Mouse (Mus musculus) monocyte, adult 59 days (primary cell): Measurements from ENCODE around the gene Rbsn. TPM values are rescaled to one million over a fixed set of nuclear protein-coding genes. Genes with fewer than 3 reads are reported as not detected.

Source experiments
- total RNA-seq, 2 experiments: library from RNA; stranded (reverse); gene quantifications; one replicate each; pipeline ENCODE4 v1.2.4; 2023

Rbsn gene
- total RNA-seq, result 10 to 100 TPM; 21.6 to 23.9 TPM

DNA sequence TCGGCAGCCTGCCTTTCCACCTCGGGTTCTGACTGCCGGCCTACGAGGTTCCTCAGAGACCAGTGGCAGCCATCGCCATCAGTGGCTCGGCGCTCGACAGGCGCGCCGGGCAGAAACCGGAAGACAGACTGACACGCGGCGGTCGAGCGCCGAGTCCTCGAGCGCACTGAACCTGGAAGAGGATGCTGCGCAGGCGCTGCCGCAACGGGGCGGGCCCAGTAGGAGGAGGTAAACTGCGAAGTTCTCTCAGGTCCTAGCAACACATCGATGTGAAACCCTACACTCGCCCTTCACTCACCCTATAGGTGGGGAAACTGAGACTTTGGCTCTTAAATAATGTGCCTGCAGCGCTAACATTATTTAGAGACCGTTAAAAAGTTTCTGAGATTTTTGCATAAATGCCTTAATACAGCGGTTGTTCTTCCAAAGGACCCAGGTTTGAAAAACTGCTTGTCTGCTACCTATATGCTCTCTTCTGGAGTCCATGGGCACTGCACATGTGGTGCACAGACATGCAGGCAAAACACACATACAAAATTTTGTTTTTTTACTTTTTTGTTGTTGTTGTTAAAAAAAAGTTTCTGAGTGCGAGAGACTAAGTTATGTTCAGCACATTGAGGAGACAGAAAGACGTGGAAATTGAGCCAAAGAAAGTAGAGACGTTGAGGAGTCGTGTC lies at the start of gene Rbsn:
TSS of gene Rbsn (minus strand) at position 153 of the 677 bp plus-strand sequence.

DNA sequence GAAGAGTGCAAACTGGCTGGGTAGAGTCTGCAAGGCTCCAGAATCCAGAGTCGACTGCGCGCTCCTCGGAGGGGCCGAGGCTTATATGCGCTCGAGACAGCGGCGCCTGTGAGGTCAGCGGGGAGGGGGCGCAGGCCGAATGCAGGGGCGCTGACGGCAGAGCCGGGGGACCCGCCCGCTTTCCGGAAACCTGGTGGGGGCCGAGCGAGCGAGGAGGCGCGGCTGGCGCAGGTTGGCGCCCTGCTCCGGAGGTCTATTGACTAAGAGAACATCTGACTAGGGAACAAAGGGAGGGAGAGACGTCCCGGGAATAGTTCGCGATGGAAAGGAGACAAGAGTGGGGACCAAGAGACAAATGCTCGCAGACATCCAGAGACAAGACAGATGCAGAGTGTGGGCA lies 29.9 kb upstream of the Rbsn start, which contains the start of gene Trh:
TSS of gene Trh (minus strand) at position 60 of the 400 bp plus-strand sequence.

DNA sequence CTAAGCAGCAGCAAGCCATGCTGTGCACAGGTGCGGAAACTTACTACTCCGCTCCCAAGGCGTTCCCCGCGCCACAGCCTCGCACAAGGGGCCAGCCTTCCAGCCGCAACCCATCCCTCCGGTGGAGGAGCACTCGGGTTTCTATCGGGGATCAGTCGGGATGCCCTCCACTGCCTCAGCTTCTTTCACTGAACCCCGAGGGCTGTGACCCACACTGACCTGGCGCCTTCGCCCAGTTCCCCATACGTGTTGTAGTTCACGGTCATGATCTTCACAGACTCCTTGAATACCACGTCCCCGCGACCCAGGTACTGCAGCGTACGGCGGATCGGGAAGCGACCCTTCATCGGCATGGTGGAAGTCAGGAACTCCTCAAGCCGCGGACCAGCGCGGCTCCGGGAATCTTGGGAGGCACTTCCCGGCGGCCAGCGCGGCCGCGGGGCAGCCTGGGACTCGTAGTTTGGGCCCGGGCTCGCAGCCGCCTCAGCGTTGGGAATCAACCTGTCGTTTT lies 31.0 kb downstream of the Rbsn start, which contains the start of gene Mrps25:
TSS of gene Mrps25 (minus strand) at position 413 of the 511 bp plus-strand sequence.

Other genes with a start within 250 kb of the Rbsn start
- under 1 TPM; 0.16 to 0.18 TPM for gene Fgd5, start 236.0 kb downstream of the Rbsn start, total RNA-seq
- 10 to 100 TPM; 72.7 to 78.6 TPM for gene Nr2c2, start 123.5 kb downstream of the Rbsn start, total RNA-seq
- gene Mrps25, start 30.9 kb downstream of the Rbsn start, total RNA-seq, result 10 to 100 TPM; 18.0 to 21.3 TPM
- gene Trh, start 29.7 kb upstream of the Rbsn start, total RNA-seq, result not detected